Mouse (Mus musculus) kidney, postnatal 0 days (tissue): ENCODE data around the gene Dgkg. TPM values are rescaled to one million over a fixed set of nuclear protein-coding genes. Genes with fewer than 3 reads are reported as not detected.

ENCODE experiments used
- ATAC-seq: fragments of 200-750 bp; cut with Nextera tagmentation; replicated peaks from 2 replicates; pipeline ENCODE4 v1.8.0; 2017; ENCODE audit warnings: low read depth, moderate number of reproducible peaks, moderate TSS enrichment, moderate library complexity; ENCODE audit not compliant: low FRiP score
- DNase-seq: peaks from one replicate; pipeline ENCODE4 v3.0.0-alpha.2; 2016; ENCODE audit warnings: low spot score
- H3K27ac ChIP-seq: fragments of 300-500 bp; sonication (generic); 2 replicates; pipeline ENCODE4 v1.5.1; 2014; ENCODE audit warnings: mild to moderate bottlenecking
- H3K27me3 ChIP-seq: fragments of 300-500 bp; sonication (generic); 2 replicates; pipeline ENCODE4 v1.6.1; 2014; ENCODE audit warnings: low read length, mixed read lengths; ENCODE audit not compliant: insufficient read depth
- H3K36me3 ChIP-seq: fragments of 300-500 bp; sonication (generic); 2 replicates; pipeline ENCODE4 v1.6.1; 2014; ENCODE audit warnings: low read length, mixed read lengths; ENCODE audit not compliant: insufficient read depth
- H3K4me1 ChIP-seq: fragments of 300-500 bp; sonication (generic); replicated peaks from 2 replicates; pipeline ENCODE4 v1.6.1; 2014; ENCODE audit warnings: antibody characterized with exemption, low read length, mixed read lengths; ENCODE audit not compliant: insufficient read depth
- H3K4me2 ChIP-seq: fragments of 300-500 bp; sonication (generic); 2 replicates; pipeline ENCODE4 v1.6.1; 2014; ENCODE audit warnings: mild to moderate bottlenecking, low read length, moderate library complexity, mixed read lengths
- H3K4me3 ChIP-seq: fragments of 300-500 bp; sonication (generic); replicated peaks from 2 replicates; pipeline ENCODE4 v1.5.1; 2014; ENCODE audit warnings: low read depth, low read length
- H3K9ac ChIP-seq: fragments of 300-500 bp; sonication (generic); 2 replicates; pipeline ENCODE4 v1.6.1; 2014; ENCODE audit warnings: low read depth, low read length
- H3K9me3 ChIP-seq: fragments of 300-500 bp; sonication (generic); replicated peaks from 2 replicates; pipeline ENCODE4 v1.6.1; 2016; ENCODE audit warnings: low read length, inconsistent platforms, mixed read lengths
- CTCF ChIP-seq: IDR thresholded peaks from 2 replicates; pipeline ENCODE4 v1.5.1; 2016; ENCODE audit warnings: antibody characterized with exemption, low read depth, mild to moderate bottlenecking, moderate library complexity
- WGBS: fragments of 180-500 bp; shearing (Covaris S2); extraction: QIAGEN DNeasy Blood & Tissue Kit; methylation state at CpG from one replicate; pipeline ENCODE4 v1.1.7; 2014; 5-methylcytosine and 5-hydroxymethylcytosine counted together
- polyA plus RNA-seq: library from polyadenylated mRNA; unstranded; fragments of >200 nt; fragmentation: Nextera tagmentation; extraction: Ambion mirVana; gene quantifications from 2 replicates; pipeline ENCODE4 v1.2.1, GENCODE M21; 2015

Gene Dgkg
- polyA plus RNA-seq, 1 experiment from 2014 or later = 0.67 TPM

GRCm38 (mm10) chr16:22494815-22495214 is 162.2 kb downstream of the Dgkg start:
- H3K4me2 ChIP-seq = no peak overlapping the region
- no peak overlapping the region for H3K9ac ChIP-seq
- no peaks in the 10 kb centered on the region for H3K27me3 ChIP-seq
- ATAC-seq = no peak
- H3K27ac ChIP-seq = no peak overlapping the region
- 52% methylated on average over 5 of the region's 5 CpGs for WGBS
- H3K4me3 ChIP-seq = no peak overlapping the region
- no peaks in the 10 kb centered on the region; the same call in 1 of the 2 replicates for H3K4me1 ChIP-seq
- peak; percentile 24 for DNase-seq
- no peaks in the 10 kb centered on the region for H3K36me3 ChIP-seq
- TF ChIP-seq CTCF = no peak
- H3K9me3 ChIP-seq = no peaks in the 10 kb centered on the region

DNA sequence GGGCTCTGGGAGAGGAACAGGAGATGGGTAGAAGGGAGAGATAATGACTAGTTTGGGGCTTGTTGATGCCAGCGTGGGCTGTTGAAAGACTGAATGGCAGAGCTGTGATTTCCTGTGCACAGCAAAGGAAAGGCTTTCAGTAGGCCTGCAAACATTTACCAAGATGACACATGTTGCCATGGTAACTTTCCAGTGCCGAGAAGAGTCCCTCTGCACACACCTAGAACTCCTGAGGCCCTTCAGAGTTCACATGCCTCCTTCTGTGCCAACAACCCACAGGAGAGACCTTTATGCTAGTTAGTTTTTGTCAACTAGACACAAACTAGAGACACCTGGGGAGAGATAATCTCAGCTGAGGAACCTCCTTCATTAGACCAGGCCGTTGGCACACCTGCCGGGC is 163.6 kb downstream of the Dgkg start:
- DNase-seq (no peak), ATAC-seq (no peak)
- Histone ChIP-seq H3K4me2 (no peak overlapping the region), H3K36me3 (no peaks in the 10 kb centered on the region), H3K9me3 (no peaks in the 10 kb centered on the region), H3K4me1 (no peaks in the 10 kb centered on the region; the same call in 1 of the 2 replicates), H3K27ac (no peak overlapping the region), H3K9ac (no peak overlapping the region), H3K27me3 (no peaks in the 10 kb centered on the region), H3K4me3 (no peak overlapping the region)
- no peak for TF ChIP-seq CTCF
- WGBS = 75% methylated on average over 4 of the region's 4 CpGs

DNA sequence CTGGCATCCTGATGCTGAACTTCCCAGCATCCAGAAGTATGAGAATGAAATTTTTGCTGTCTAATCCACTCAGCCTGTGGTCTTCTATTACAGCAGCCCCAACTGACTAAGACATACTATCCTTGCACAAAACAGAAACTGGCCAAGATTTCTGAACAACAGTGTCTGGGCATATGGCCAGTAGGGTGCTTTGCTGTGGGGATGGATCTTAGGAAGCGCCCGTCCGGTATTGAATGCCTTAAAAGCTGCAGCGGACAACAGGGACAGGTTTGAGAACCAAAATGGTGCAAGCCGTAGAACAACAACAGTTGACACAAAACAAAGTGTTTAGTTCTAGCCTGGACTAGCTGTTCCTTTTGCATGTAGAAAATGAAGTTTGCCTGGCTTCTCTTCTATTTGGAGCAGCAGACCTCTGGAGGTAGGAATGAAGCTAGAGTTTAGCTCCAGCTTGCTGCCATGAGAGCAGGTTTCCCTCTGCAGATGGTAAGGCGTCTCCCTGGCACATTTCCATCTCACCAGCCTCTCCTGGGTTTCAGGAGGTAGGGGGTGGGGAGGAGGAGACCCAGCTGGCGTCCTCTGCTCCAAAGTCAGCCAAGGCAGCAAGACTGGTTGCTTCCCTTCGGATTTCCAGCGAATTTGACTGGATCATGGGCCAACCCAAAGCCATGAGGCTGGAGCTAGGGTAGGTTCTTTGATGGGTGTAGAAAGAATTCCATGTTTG is 165.4 kb downstream of the Dgkg start:
- Histone ChIP-seq H3K36me3 (no peaks in the 10 kb centered on the region), H3K27ac (no peak overlapping the region), H3K9ac (no peak overlapping the region), H3K9me3 (no peaks in the 10 kb centered on the region), H3K4me3 (no peak overlapping the region), H3K27me3 (no peaks in the 10 kb centered on the region), H3K4me1 (no peaks in the 10 kb centered on the region), H3K4me2 (no peak overlapping the region)
- DNase-seq (no peak), ATAC-seq (no peak)
- no peak for TF ChIP-seq CTCF
- 76% methylated on average over 9 of the region's 9 CpGs for WGBS

DNA sequence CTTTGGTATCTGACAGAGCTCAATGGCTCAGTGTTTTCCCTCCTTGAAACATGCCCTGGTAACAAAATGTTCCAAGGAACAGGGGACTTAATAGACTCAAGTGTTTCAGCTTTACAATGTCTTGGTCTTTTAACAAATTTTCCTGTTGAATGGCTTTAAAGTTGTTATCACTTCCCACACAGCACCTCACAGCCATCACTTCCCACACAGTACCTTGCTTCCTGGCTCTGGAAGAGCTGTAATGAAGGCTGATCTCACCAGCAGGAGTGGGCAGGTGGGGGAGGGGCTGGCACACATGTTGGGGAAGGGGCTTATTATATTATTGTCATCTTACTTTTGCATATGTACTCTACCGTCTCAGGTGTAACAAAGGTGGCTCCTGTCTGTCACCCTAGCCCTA is 173.1 kb downstream of the Dgkg start:
- Histone ChIP-seq H3K9ac (no peak overlapping the region), H3K4me1 (no peaks in the 10 kb centered on the region), H3K27ac (no peak overlapping the region), H3K36me3 (no peaks in the 10 kb centered on the region), H3K4me3 (no peak overlapping the region), H3K27me3 (no peaks in the 10 kb centered on the region), H3K4me2 (no peak overlapping the region), H3K9me3 (no peaks in the 10 kb centered on the region)
- TF ChIP-seq CTCF = no peak
- ATAC-seq (no peak), DNase-seq (no peak)
- 83% methylated on average over 1 of the region's 1 CpGs for WGBS

- H3K27ac ChIP-seq = no peak overlapping the region
- H3K4me3 ChIP-seq = no peak overlapping the region
- 91% methylated on average over 8 of the region's 8 CpGs for WGBS
- H3K9me3 ChIP-seq = no peaks in the 10 kb centered on the region
- no peak overlapping the region for H3K4me2 ChIP-seq
- no peak overlapping the region for H3K9ac ChIP-seq
- no peaks in the 10 kb centered on the region for H3K4me1 ChIP-seq
- no peak for TF ChIP-seq CTCF
- no peaks in the 10 kb centered on the region for H3K27me3 ChIP-seq
- DNase-seq (no peak), ATAC-seq (no peak)
- H3K36me3 ChIP-seq = no peaks in the 10 kb centered on the region
Observed at GRCm38 (mm10) chr16:22479322-22479721, 177.7 kb downstream of the Dgkg start.

- H3K27me3 ChIP-seq = no peaks in the 10 kb centered on the region
- H3K9me3 ChIP-seq = no peaks in the 10 kb centered on the region
- H3K9ac ChIP-seq = no peak overlapping the region
- H3K36me3 ChIP-seq = no peaks in the 10 kb centered on the region
- H3K4me3 ChIP-seq = no peak overlapping the region
- no peak overlapping the region for H3K27ac ChIP-seq
- no peak; the same call in 1 of the 2 replicates for ATAC-seq
- no peak for TF ChIP-seq CTCF
- DNase-seq = peak; percentile 22
- WGBS = 52% methylated on average over 2 of the region's 2 CpGs
- no peaks in the 10 kb centered on the region for H3K4me1 ChIP-seq
- no peak overlapping the region for H3K4me2 ChIP-seq
Observed at GRCm38 (mm10) chr16:22471728-22472127, 185.3 kb downstream of the Dgkg start.

GRCm38 (mm10) chr16:22469385-22469784 is 187.6 kb downstream of the Dgkg start:
- Histone ChIP-seq H3K27ac (no peak overlapping the region), H3K4me2 (no peak overlapping the region), H3K4me1 (no peaks in the 10 kb centered on the region), H3K36me3 (no peaks in the 10 kb centered on the region), H3K9me3 (no peaks in the 10 kb centered on the region), H3K27me3 (no peaks in the 10 kb centered on the region), H3K4me3 (no peak overlapping the region), H3K9ac (no peak overlapping the region)
- 77% methylated on average over 11 of the region's 11 CpGs for WGBS
- DNase-seq (no peak), ATAC-seq (no peak)
- no peak for TF ChIP-seq CTCF
